ENCODE assay signal across 9 mouse cellular contexts in genomic region chr7:70287891-70288421, GRCm38 (mm10).
DNase-seq lines count a peak whose midpoint lies in the region; ATAC-seq lines count a peak whose summit lies in the region.
"Had no signal": no experiment of that assay in that cellular context is flagged by ENCODE, and none has a peak within 500 bp of the region (broad histone marks: within the 10 kb centered on the region; RNA-seq: fewer than 3 reads in every experiment).

No protein-coding gene starts in this region.

- no peak for ATAC-seq in midbrain, embryonic 13.5 days

- intact Hi-C loops in left cerebral cortex, postnatal 25 days (cut with DNase I), result no loop called here

- peak overlapping the region; percentile 46 for H3K9ac ChIP-seq in midbrain, embryonic 13.5 days (replicated peaks)

- peaks cover 9% of the 10 kb centered on the region for H3K4me1 ChIP-seq in midbrain, embryonic 13.5 days (replicated peaks)

- peak; percentile 81 for DNase-seq in heart, adult 11 months
- DNase-seq in heart, adult 9 months (ENCODE audit: low spot score in 2 of 2), result no peak
- peak; percentile 64 for DNase-seq in embryo, embryonic 9.5 days (ENCODE audit: extremely low spot score)
- DNase-seq in kidney, adult 18-20 months, result peak; percentile 54
- DNase-seq in left cerebral cortex, postnatal 25 days (ENCODE audit: low spot score in 2 of 2), result no peak
- DNase-seq in layer of hippocampus, postnatal 36 days, result no peak
- no peak for DNase-seq in right cerebral cortex, postnatal 25 days
- DNase-seq: spleen, adult 18-20 months had no signal

- WGBS in midbrain, embryonic 13.5 days, result under 1% methylated on average over 29 of the region's 29 CpGs

- H3K9me3 ChIP-seq in midbrain, embryonic 13.5 days, result no peaks in the 10 kb centered on the region

- H3K4me3 ChIP-seq in midbrain, embryonic 13.5 days (replicated peaks), result peak overlapping the region; percentile 29

- peaks cover 93% of the 10 kb centered on the region for H3K27me3 ChIP-seq in midbrain, embryonic 13.5 days

- no peaks in the 10 kb centered on the region for H3K36me3 ChIP-seq in midbrain, embryonic 13.5 days

- no peak overlapping the region for H3K27ac ChIP-seq in midbrain, embryonic 13.5 days

- peak overlapping the region; percentile 53 for H3K4me2 ChIP-seq in midbrain, embryonic 13.5 days (replicated peaks)

Comparison
In these comparisons a context has a peak if more than half of its experiments do, and no peak if none do; other contexts are left out.
1. DNase-seq: peak in heart, adult 11 months (single experiment), embryo, embryonic 9.5 days (single experiment) and kidney, adult 18-20 months (single experiment); none in heart, adult 9 months (0 of 2), left cerebral cortex, postnatal 25 days (0 of 2), layer of hippocampus, postnatal 36 days (0 of 2) and right cerebral cortex, postnatal 25 days (single experiment).